Mouse (Mus musculus) embryonic fibroblast, embryonic 13.5 days (primary cell): Measurements from ENCODE around the gene Gdpd3. TPM values are rescaled to one million over a fixed set of nuclear protein-coding genes. Genes with fewer than 3 reads are reported as not detected.

ENCODE experiments used
- H3K27ac ChIP-seq: 2 replicates; pipeline ENCODE4 v1.5.1; 2012; ENCODE audit warnings: low read length, control low read depth, inconsistent platforms; ENCODE audit not compliant: insufficient read depth
- H3K4me1 ChIP-seq: 2 replicates; pipeline ENCODE4 v1.6.1; 2011; ENCODE audit warnings: low read length; ENCODE audit not compliant: control insufficient read depth, insufficient read depth
- H3K4me3 ChIP-seq: 2 replicates; pipeline ENCODE4 v1.5.1; 2011; ENCODE audit warnings: mild to moderate bottlenecking, control low read depth, low read length; ENCODE audit not compliant: insufficient read depth
- CTCF ChIP-seq: IDR thresholded peaks from 2 replicates; pipeline ENCODE4 v1.5.1; 2011; ENCODE audit warnings: mild to moderate bottlenecking, control low read depth, low read length, moderate library complexity, borderline replicate concordance; ENCODE audit not compliant: insufficient read depth
- POLR2A ChIP-seq: IDR thresholded peaks from 2 replicates; pipeline ENCODE4 v1.6.1; 2011; ENCODE audit warnings: low read depth, mild to moderate bottlenecking, control low read depth, low read length, moderate library complexity
- polyA plus RNA-seq: library from polyadenylated mRNA; stranded (reverse); fragments of >200 nt; gene quantifications from 2 replicates; pipeline ENCODE4 v1.2.4, GENCODE M21; 2011; ENCODE audit warnings: low read depth; ENCODE audit not compliant: missing spikeins, insufficient read length

Gdpd3 gene
- polyA plus RNA-seq, 1 experiment = 3.6 TPM

DNA sequence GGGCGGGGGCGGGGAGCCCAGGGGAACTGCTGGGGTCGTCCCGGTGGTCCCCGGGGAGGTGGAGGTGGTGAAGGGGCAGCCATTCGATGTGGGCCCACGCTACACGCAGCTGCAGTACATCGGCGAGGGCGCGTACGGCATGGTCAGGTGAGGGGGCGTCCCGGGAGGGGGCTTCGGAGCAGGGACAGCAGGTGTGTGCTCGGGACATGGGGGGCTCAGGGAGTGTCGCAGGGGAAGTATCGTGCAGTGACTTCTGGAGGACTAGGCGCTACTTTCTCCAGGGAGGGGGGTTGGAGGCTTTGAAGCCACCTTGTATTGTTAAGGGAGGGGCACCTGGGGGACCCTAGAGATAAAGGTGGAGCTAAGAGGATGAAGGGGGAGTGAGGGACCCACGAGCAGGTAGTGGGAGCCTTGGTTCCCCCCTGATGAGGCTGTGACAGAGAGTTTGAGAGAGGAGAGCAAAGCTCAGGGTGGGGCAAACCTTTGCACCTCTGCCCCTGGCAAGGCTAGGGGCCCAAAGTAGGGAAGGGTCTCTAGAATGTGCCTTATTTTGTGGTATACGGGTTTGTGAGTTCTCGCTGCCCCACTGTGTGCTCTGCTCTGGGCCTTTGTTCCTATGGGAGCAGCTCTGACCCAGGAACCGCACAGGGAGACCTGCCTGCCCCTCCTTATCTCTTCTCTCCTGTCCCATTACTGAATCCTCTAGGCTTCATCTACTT is 6.3 kb upstream of the Gdpd3 start:
- no peak for TF ChIP-seq CTCF
- TF ChIP-seq POLR2A = peak; percentile 45; the same call in 1 of the 2 replicates
- peak overlapping the region; percentile 88 for H3K4me3 ChIP-seq
- peak overlapping the region; percentile 38 for H3K27ac ChIP-seq

GRCm38 (mm10) chr7:126760391-126760802 is 5.7 kb upstream of the Gdpd3 start:
- peak; percentile 49 for TF ChIP-seq POLR2A
- TF ChIP-seq CTCF = no peak
- H3K4me1 ChIP-seq = peaks cover 3% of the 10 kb centered on the region; the same call in 1 of the 2 replicates
- peak overlapping the region; percentile 88 for H3K4me3 ChIP-seq
- peak overlapping the region; percentile 38 for H3K27ac ChIP-seq

More for the DNA sequence above, 6.3 kb upstream of the Gdpd3 start:
- peaks cover 3% of the 10 kb centered on the region; the same call in 1 of the 2 replicates for H3K4me1 ChIP-seq

DNA sequence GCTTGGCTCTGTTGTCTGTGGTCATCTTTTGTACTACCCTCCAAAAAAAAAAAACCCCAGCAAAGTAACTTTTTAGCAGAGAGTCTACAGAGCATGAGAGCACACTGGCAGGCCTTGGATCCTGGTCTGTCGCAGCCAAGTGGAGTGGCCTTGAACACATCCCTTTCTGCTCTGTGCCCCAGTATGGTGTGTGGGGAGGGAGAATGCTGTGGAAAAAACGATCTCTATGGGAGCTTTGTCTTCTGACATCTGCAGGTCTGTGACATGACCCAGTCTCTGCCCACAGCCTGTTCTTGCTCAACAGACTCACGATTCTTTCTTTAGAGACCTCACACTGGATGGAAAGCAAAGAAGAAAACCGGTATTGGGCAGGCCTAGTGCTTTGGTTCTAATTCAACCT is 5.2 kb upstream of the Gdpd3 start:
- Histone ChIP-seq H3K4me1 (peaks cover 3% of the 10 kb centered on the region; the same call in 1 of the 2 replicates), H3K27ac (no peak overlapping the region), H3K4me3 (no peak overlapping the region)
- TF ChIP-seq POLR2A (no peak), CTCF (no peak)

DNA sequence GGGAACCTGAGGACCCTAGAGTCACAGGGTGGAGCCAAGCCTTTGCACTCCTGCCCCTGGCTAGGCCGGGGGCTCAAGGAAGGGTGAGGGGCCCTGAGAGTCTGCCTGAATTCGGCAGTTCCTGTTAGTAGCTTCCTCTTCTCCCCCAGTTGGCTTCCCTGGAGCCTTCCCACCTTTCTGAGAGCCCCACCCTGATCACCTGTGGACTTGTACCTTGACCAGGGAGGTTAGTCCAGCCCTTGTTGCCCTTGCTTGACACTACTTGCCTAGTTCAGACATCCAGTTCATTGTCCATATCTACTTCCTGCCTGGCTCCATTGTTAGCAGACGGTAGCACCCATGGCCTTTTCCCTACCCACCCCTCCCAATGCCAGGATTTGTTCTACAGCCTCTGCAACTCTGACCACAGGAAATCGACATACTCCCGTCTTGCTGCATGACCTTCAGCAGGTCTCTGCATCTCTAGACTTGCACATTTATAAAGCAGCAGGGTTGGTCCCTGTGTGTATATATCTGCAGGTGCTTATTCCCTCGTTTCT is 4.5 kb upstream of the Gdpd3 start:
- H3K4me1 ChIP-seq = peaks cover 3% of the 10 kb centered on the region; the same call in 1 of the 2 replicates
- H3K27ac ChIP-seq = no peak overlapping the region
- TF ChIP-seq CTCF (no peak), POLR2A (no peak)
- no peak overlapping the region for H3K4me3 ChIP-seq

DNA sequence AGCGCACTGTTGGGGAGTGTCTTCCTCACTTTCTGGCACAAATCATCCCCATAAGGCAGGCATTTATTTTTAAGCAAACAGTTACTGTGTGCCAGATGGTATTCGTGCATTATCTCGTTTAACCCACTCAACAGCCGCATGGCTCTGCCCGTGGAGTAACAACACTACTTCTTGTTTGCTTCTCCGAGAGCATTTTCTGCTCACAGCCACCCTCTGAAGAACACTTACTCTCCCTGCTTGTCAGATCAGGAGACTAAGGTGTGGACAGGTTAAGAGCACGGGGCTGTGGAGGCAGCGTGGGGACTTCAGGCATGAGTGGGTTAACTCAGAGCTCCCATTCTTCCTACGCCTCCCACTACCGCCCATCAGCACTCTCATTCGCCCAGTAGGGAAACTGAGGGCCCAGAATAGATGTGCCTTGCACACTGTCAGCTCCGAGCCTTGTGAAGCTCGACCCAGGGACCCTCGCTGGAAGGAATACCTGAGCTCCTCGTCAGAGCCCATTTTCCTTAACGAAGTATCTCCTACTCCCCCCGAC is 3.6 kb upstream of the Gdpd3 start:
- Histone ChIP-seq H3K27ac (no peak overlapping the region), H3K4me3 (no peak overlapping the region)

DNA sequence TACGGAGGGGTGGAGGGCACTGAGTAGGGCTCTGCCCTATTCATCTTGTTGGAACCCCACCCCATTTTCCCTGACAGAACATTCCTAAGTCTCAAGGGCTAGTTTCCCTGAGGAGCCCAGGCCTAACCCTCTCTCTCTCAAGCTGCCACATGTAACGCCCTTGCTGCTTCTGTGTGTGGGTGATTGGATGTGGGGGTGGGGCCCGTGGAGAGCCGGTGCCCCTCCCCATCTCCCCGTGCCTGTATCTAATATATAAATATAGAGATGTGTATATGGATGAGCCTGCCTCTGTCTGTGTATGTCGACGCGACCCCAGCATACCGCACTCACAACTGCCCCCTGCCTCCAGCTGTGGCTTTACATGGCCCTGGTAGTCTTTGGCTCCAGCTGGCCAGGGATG is 594 bp upstream of the Gdpd3 start:
- Histone ChIP-seq H3K27ac (no peak overlapping the region), H3K4me1 (peaks cover 3% of the 10 kb centered on the region; the same call in 1 of the 2 replicates), H3K4me3 (no peak overlapping the region)
- TF ChIP-seq CTCF = no peak
- no peak for TF ChIP-seq POLR2A

More for the DNA sequence above, 3.6 kb upstream of the Gdpd3 start:
- peaks cover 3% of the 10 kb centered on the region; the same call in 1 of the 2 replicates for H3K4me1 ChIP-seq
- TF ChIP-seq CTCF (no peak), POLR2A (no peak)

GRCm38 (mm10) chr7:126767001-126767400 is 867 bp downstream of the Gdpd3 start:
- Histone ChIP-seq H3K27ac (no peak overlapping the region), H3K4me1 (no peaks in the 10 kb centered on the region), H3K4me3 (no peak overlapping the region)
- no peak for TF ChIP-seq CTCF
- no peak for TF ChIP-seq POLR2A

DNA sequence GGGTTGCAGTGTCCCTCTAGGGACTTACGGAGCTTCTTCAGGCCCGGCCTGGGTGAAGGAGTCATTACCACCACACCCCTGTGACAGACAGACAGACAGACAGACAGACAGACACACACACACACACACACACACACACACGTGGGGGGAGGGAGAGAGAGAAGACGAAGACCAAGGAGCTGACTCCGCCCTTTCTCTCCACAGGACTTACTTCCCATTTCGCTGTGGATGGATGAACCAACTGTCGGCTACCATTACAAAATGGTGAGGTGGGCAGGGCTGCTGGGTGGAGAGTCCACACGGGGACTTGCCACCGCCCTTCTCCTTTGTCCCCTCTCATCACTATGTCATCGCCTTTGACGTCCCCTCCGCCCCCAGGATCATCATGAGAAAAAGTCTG is 4.7 kb downstream of the Gdpd3 start:
- TF ChIP-seq CTCF (no peak), POLR2A (no peak)
- H3K4me3 ChIP-seq = no peak overlapping the region
- H3K4me1 ChIP-seq = peaks cover under 1% of the 10 kb centered on the region; the same call in 1 of the 2 replicates
- H3K27ac ChIP-seq = no peak overlapping the region

- H3K4me3 ChIP-seq = no peak overlapping the region
- peaks cover 6% of the 10 kb centered on the region; the same call in 1 of the 2 replicates for H3K4me1 ChIP-seq
- TF ChIP-seq POLR2A = no peak
- no peak for TF ChIP-seq CTCF
- no peak overlapping the region for H3K27ac ChIP-seq
These were observed 7.2 kb downstream of the Gdpd3 start for GRCm38 (mm10) chr7:126773351-126773750.

GRCm38 (mm10) chr7:126774463-126774862 is 8.3 kb downstream of the Gdpd3 start:
- TF ChIP-seq POLR2A = no peak

More at GRCm38 (mm10) chr7:126774463-126774862, 8.3 kb downstream of the Gdpd3 start:
- Histone ChIP-seq H3K4me1 (peaks cover 6% of the 10 kb centered on the region; the same call in 1 of the 2 replicates), H3K27ac (no peak overlapping the region), H3K4me3 (no peak overlapping the region)
